7 mouse cellular contexts compared by ENCODE assay signal in the genomic region with DNA sequence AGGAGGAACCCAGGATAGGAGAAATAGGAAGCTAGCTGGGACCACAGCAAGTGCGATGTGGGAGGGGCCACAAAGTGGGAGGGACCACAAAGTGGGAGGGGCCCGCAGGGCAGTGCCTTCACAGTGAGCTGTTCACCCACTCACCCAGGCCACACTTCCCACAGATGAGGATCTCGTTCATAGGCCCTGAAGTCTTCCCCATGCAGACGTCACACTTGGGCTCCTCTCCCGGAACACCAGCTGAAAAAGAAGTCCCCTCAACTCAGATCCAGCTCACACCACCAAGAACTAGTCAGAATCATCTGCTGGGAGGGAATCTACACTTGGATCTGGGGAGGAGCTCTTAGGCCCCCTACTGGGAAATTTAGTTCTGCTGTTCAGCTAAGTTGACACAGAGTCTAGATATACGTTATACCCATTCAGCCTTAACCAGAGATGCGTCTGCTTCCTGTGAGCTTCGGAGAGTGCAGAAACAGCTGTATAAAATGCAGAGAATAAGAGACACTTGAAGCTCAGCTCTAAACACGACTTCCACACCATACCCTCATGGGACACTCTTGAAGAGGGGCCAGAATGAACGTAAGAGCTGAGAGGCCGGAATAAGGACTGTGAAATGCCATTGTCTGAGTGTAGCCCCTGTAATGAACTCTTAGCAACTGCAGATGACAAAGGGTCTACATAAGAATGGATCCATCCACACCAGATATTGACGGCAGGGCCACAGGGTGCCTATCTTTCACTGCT. TPM values are rescaled to one million over a fixed set of nuclear protein-coding genes. Genes with fewer than 3 reads are reported as not detected.
A peak's percentile ranks its signal among the peaks of the same experiment; 100 is the strongest.
DNase-seq lines count a peak whose midpoint lies in the region; ATAC-seq lines count a peak whose summit lies in the region.

No protein-coding gene starts in this region.

- H3K4me3 ChIP-seq in midbrain, embryonic 14.5 days (replicated peaks; ENCODE audit: low read depth, low read length): no peak overlapping the region
- no peak overlapping the region for H3K4me3 ChIP-seq in midbrain, embryonic 10.5 days
- H3K4me3 ChIP-seq in liver, embryonic 12.5 days: no peak overlapping the region
- no peak overlapping the region for H3K4me3 ChIP-seq in midbrain, embryonic 16.5 days (ENCODE audit: low read depth, low read length)

- H3K27me3 ChIP-seq in midbrain, embryonic 14.5 days (ENCODE audit: control insufficient read depth, insufficient read depth, low read length): no peaks in the 10 kb centered on the region
- peaks cover 38% of the 10 kb centered on the region for H3K27me3 ChIP-seq in midbrain, embryonic 10.5 days (ENCODE audit: low read depth, poor library complexity, severe bottlenecking)
- peaks cover 6% of the 10 kb centered on the region; the same call in 1 of the 2 replicates for H3K27me3 ChIP-seq in liver, embryonic 12.5 days (replicated peaks)
- H3K27me3 ChIP-seq in midbrain, embryonic 16.5 days (ENCODE audit: control insufficient read depth, insufficient read depth, low read depth, low read length): no peaks in the 10 kb centered on the region

- H3K27ac ChIP-seq in midbrain, embryonic 14.5 days (replicated peaks; ENCODE audit: low read depth, low read length): no peak overlapping the region
- H3K27ac ChIP-seq in midbrain, embryonic 10.5 days (replicated peaks): no peak overlapping the region
- 0 out of 2 replicates have a peak overlapping the region, but pooled peaks have one; percentile 39 for H3K27ac ChIP-seq in liver, embryonic 12.5 days
- no peak overlapping the region for H3K27ac ChIP-seq in midbrain, embryonic 16.5 days (ENCODE audit: low read length)

- DNase-seq in midbrain, embryonic 14.5 days: peak; percentile 1
- no peak for DNase-seq in midbrain, embryonic 10.5 days (ENCODE audit: low spot score)
- DNase-seq in adrenal gland, postnatal 10 days: peak; percentile 56
- peak; percentile 50 to 55 for DNase-seq in gastrocnemius, adult 8-10 months (ENCODE audit: low spot score in 2 of 2)
- DNase-seq in spleen, adult 18-20 months: peak; percentile 69 to 75

- H3K4me1 ChIP-seq in midbrain, embryonic 14.5 days (ENCODE audit: control insufficient read depth, insufficient read depth, low read length): no peaks in the 10 kb centered on the region
- H3K4me1 ChIP-seq in midbrain, embryonic 10.5 days: peaks cover 28% of the 10 kb centered on the region
- H3K4me1 ChIP-seq in liver, embryonic 12.5 days: peaks cover 39% of the 10 kb centered on the region
- H3K4me1 ChIP-seq in midbrain, embryonic 16.5 days (ENCODE audit: control insufficient read depth, insufficient read depth, low read length): peaks cover 6% of the 10 kb centered on the region; the same call in 1 of the 2 replicates

- WGBS in midbrain, embryonic 14.5 days: 49% methylated on average over 12 of the region's 12 CpGs
- WGBS in midbrain, embryonic 10.5 days: 56% methylated on average over 12 of the region's 12 CpGs
- WGBS in liver, embryonic 12.5 days (ENCODE audit: insufficient replicate concordance): 43% methylated on average over 12 of the region's 12 CpGs
- WGBS in midbrain, embryonic 16.5 days: 50% methylated on average over 12 of the region's 12 CpGs

- no peaks in the 10 kb centered on the region for H3K36me3 ChIP-seq in midbrain, embryonic 14.5 days (ENCODE audit: control insufficient read depth, insufficient read depth, low read length)
- H3K36me3 ChIP-seq in midbrain, embryonic 10.5 days: peaks cover under 1% of the 10 kb centered on the region; the same call in 1 of the 2 replicates
- H3K36me3 ChIP-seq in liver, embryonic 12.5 days: peaks cover 32% of the 10 kb centered on the region
- H3K36me3 ChIP-seq in midbrain, embryonic 16.5 days (ENCODE audit: control insufficient read depth, insufficient read depth, low read length): no peaks in the 10 kb centered on the region

- no peak overlapping the region for H3K9ac ChIP-seq in midbrain, embryonic 14.5 days (replicated peaks; ENCODE audit: low read length)
- H3K9ac ChIP-seq in liver, embryonic 12.5 days: peak overlapping the region; percentile 35; the same call in 1 of the 2 replicates
- H3K9ac ChIP-seq in midbrain, embryonic 16.5 days (ENCODE audit: low read depth, low read length): no peak overlapping the region

- H3K9me3 ChIP-seq in midbrain, embryonic 14.5 days (ENCODE audit: control insufficient read depth, low read length): no peaks in the 10 kb centered on the region
- no peaks in the 10 kb centered on the region for H3K9me3 ChIP-seq in midbrain, embryonic 10.5 days (replicated peaks)
- no peaks in the 10 kb centered on the region for H3K9me3 ChIP-seq in liver, embryonic 12.5 days (replicated peaks)
- H3K9me3 ChIP-seq in midbrain, embryonic 16.5 days (replicated peaks; ENCODE audit: control insufficient read depth, low read length, poor library complexity, severe bottlenecking): no peaks in the 10 kb centered on the region

- no peak overlapping the region for H3K4me2 ChIP-seq in midbrain, embryonic 14.5 days (ENCODE audit: low read length)
- H3K4me2 ChIP-seq in liver, embryonic 12.5 days: peak overlapping the region; percentile 40
- H3K4me2 ChIP-seq in midbrain, embryonic 16.5 days (ENCODE audit: low read length): no peak overlapping the region

- ATAC-seq in midbrain, embryonic 14.5 days (ENCODE audit: low FRiP score, low TSS enrichment): no peak
- no peak for ATAC-seq in liver, embryonic 12.5 days
- ATAC-seq in midbrain, embryonic 16.5 days: no peak

RNA-seq across cellular contexts. Expression of a gene that starts 6.8 kb away (rescaled TPM):
- polyA plus RNA-seq in midbrain, embryonic 14.5 days (2014; fragmentation: Nextera tagmentation; extraction: Ambion mirVana): 0.93 and 1.6 TPM in 2 replicates
- polyA plus RNA-seq in midbrain, embryonic 10.5 days (2016; fragmentation: Nextera tagmentation; extraction: Ambion mirVana): 2.6 and 2.8 TPM in 2 replicates
- total RNA-seq in adrenal gland, postnatal 10 days (2021): 1 to 10 TPM; 5.8 to 7.6 TPM
- 1 to 10 TPM in 1 of 4 experiments, under 1 TPM in 3; 0.29 to 1.1 (median 0.46) TPM for total RNA-seq in gastrocnemius, adult 8-10 months (2022)
- polyA plus RNA-seq in liver, embryonic 12.5 days (2016; fragmentation: Nextera tagmentation; extraction: Ambion mirVana): 3.1 and 3.7 TPM in 2 replicates
- polyA plus RNA-seq in midbrain, embryonic 16.5 days (2015; fragmentation: Nextera tagmentation; extraction: Ambion mirVana): 1.4 and 2.0 TPM in 2 replicates

RNA-seq across cellular contexts. Expression of a gene that starts 32.3 kb away (rescaled TPM):
- polyA plus RNA-seq in midbrain, embryonic 14.5 days (2014; fragmentation: Nextera tagmentation; extraction: Ambion mirVana): 107 and 112 TPM in 2 replicates
- 135 and 139 TPM in 2 replicates for polyA plus RNA-seq in midbrain, embryonic 10.5 days (2016; fragmentation: Nextera tagmentation; extraction: Ambion mirVana)
- total RNA-seq in adrenal gland, postnatal 10 days (2021): 10 to 100 TPM; 29.7 to 38.5 TPM
- total RNA-seq in gastrocnemius, adult 8-10 months (2022): 10 to 100 TPM; 11.0 to 18.6 (median 15.5) TPM
- 103 and 109 TPM in 2 replicates for polyA plus RNA-seq in liver, embryonic 12.5 days (2016; fragmentation: Nextera tagmentation; extraction: Ambion mirVana)
- polyA plus RNA-seq in midbrain, embryonic 16.5 days (2015; fragmentation: Nextera tagmentation; extraction: Ambion mirVana): 98.8 and 110 TPM in 2 replicates

RNA-seq across cellular contexts. Expression of a gene that starts 32.8 kb away (rescaled TPM):
- 0.59 TPM in 1 of 2 replicates, not detected in the other for polyA plus RNA-seq in midbrain, embryonic 14.5 days (2014; fragmentation: Nextera tagmentation; extraction: Ambion mirVana)
- 0.11 TPM in 1 of 2 replicates, not detected in the other for polyA plus RNA-seq in midbrain, embryonic 10.5 days (2016; fragmentation: Nextera tagmentation; extraction: Ambion mirVana)
- total RNA-seq in adrenal gland, postnatal 10 days (2021): 10 to 100 TPM in 1 of 2 experiments, 1 to 10 TPM in 1; 4.1 to 11.1 TPM
- under 1 TPM; 0.20 to 0.31 (median 0.22) TPM for total RNA-seq in gastrocnemius, adult 8-10 months (2022)
- 2.2 and 2.3 TPM in 2 replicates for polyA plus RNA-seq in liver, embryonic 12.5 days (2016; fragmentation: Nextera tagmentation; extraction: Ambion mirVana)
- polyA plus RNA-seq in midbrain, embryonic 16.5 days (2015; fragmentation: Nextera tagmentation; extraction: Ambion mirVana): 0.26 and 0.28 TPM in 2 replicates

RNA-seq across cellular contexts. Expression of a gene that starts 54.5 kb away (rescaled TPM):
- 0.87 and 3.3 TPM in 2 replicates for polyA plus RNA-seq in midbrain, embryonic 14.5 days (2014; fragmentation: Nextera tagmentation; extraction: Ambion mirVana)
- 0.12 and 0.27 TPM in 2 replicates for polyA plus RNA-seq in midbrain, embryonic 10.5 days (2016; fragmentation: Nextera tagmentation; extraction: Ambion mirVana)
- 1 to 10 TPM; 3.5 to 3.7 TPM for total RNA-seq in adrenal gland, postnatal 10 days (2021)
- 1 to 10 TPM in 1 of 4 experiments, under 1 TPM in 2, not detected in 1; 0.27 to 1.4 (median 0.58) TPM for total RNA-seq in gastrocnemius, adult 8-10 months (2022)
- 0.12 and 0.27 TPM in 2 replicates for polyA plus RNA-seq in liver, embryonic 12.5 days (2016; fragmentation: Nextera tagmentation; extraction: Ambion mirVana)
- 2.8 and 4.9 TPM in 2 replicates for polyA plus RNA-seq in midbrain, embryonic 16.5 days (2015; fragmentation: Nextera tagmentation; extraction: Ambion mirVana)
